Mouse (Mus musculus) heart, postnatal 0 days (tissue): ENCODE results near the gene Omt2a. TPM values are rescaled to one million over a fixed set of nuclear protein-coding genes. Genes with fewer than 3 reads are reported as not detected.
"Not testable (repeated sequence)": the region's sequence is repeated elsewhere in the genome, so short reads cannot be mapped to it uniquely, and the experiment has no call there.

ENCODE experiments used
- ATAC-seq: fragments of 200-750 bp; cut with Nextera tagmentation; 2 replicates; pipeline ENCODE4 v1.8.0; 2017; ENCODE audit warnings: low read depth, moderate number of reproducible peaks, moderate library complexity; ENCODE audit not compliant: insufficient read depth
- DNase-seq: peaks from one replicate; pipeline ENCODE4 v3.0.0-alpha.2; 2016; ENCODE audit warnings: low spot score
- H3K27ac ChIP-seq: fragments of 300-500 bp; sonication (generic); 2 replicates; pipeline ENCODE4 v1.5.1; 2014; ENCODE audit warnings: low read depth, mild to moderate bottlenecking
- H3K27me3 ChIP-seq: fragments of 300-500 bp; sonication (generic); 2 replicates; pipeline ENCODE4 v1.6.1; 2014; ENCODE audit warnings: low read length, mixed read lengths; ENCODE audit not compliant: control insufficient read depth, insufficient read depth
- H3K36me3 ChIP-seq: fragments of 300-500 bp; sonication (generic); replicated peaks from 2 replicates; pipeline ENCODE4 v1.6.1; 2014; ENCODE audit warnings: low read length, mixed read lengths; ENCODE audit not compliant: control insufficient read depth, insufficient read depth
- H3K4me1 ChIP-seq: fragments of 300-500 bp; sonication (generic); 2 replicates; pipeline ENCODE4 v1.6.1; 2014; ENCODE audit warnings: antibody characterized with exemption; ENCODE audit not compliant: control insufficient read depth, insufficient read depth
- H3K4me2 ChIP-seq: fragments of 300-500 bp; sonication (generic); 2 replicates; pipeline ENCODE4 v1.6.1; 2014; ENCODE audit warnings: low read depth, mild to moderate bottlenecking, low read length, moderate library complexity
- H3K4me3 ChIP-seq: fragments of 300-500 bp; sonication (generic); 2 replicates; pipeline ENCODE4 v1.5.1; 2014; ENCODE audit warnings: low read depth, low read length
- H3K9ac ChIP-seq: fragments of 300-500 bp; sonication (generic); replicated peaks from 2 replicates; pipeline ENCODE4 v1.6.1; 2014; ENCODE audit warnings: low read depth, low read length, mixed read lengths
- H3K9me3 ChIP-seq: fragments of 300-500 bp; sonication (generic); replicated peaks from 2 replicates; pipeline ENCODE4 v1.6.1; 2016; ENCODE audit warnings: low read length; ENCODE audit not compliant: control insufficient read depth
- WGBS: fragments of 180-500 bp; shearing (Covaris S2); extraction: QIAGEN DNeasy Blood & Tissue Kit; methylation state at CpG from one replicate; pipeline ENCODE4 v1.1.7; 2014; 5-methylcytosine and 5-hydroxymethylcytosine counted together
- polyA plus RNA-seq: library from polyadenylated mRNA; unstranded; fragments of >200 nt; fragmentation: Nextera tagmentation; extraction: Ambion mirVana; gene quantifications from 2 replicates; pipeline ENCODE4 v1.2.1, GENCODE M21; 2015
- total RNA-seq: library from RNA; depleted of rRNA; stranded (reverse); fragments of >200 nt; gene quantifications from 2 replicates; pipeline ENCODE4 v1.2.3, GENCODE M21; 2014; ENCODE audit warnings: low replicate concordance; rRNA removed

Gene Omt2a
- total and polyA plus RNA-seq, 2 experiments from 2014 or later, result not detected

DNA sequence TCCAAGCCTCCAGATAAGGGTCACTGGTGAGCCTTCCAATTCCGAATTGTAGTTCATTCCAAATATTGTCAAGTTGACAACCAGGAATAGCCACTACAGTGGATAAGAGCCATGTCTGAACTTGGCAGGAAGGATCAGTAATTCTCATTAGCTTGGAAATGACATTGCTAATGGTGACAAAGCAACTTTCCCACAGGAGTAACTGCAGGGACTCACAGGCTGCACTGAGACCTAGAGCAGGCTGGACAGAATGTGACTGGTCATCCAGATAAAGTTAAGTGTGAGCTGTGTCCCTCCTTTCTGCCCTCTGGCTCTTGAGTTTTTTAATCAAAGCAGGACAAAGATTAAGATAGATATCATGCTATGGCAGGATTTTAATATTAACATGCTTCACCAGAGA, 25.5 kb downstream of the Omt2a start:
- not testable (repeated sequence) for H3K27ac ChIP-seq, H3K9ac ChIP-seq, DNase-seq, H3K4me3 ChIP-seq, H3K4me1 ChIP-seq, H3K9me3 ChIP-seq, H3K4me2 ChIP-seq, H3K27me3 ChIP-seq, H3K36me3 ChIP-seq, ATAC-seq
- 20% methylated on average over 1 of the region's 1 CpGs for WGBS

DNA sequence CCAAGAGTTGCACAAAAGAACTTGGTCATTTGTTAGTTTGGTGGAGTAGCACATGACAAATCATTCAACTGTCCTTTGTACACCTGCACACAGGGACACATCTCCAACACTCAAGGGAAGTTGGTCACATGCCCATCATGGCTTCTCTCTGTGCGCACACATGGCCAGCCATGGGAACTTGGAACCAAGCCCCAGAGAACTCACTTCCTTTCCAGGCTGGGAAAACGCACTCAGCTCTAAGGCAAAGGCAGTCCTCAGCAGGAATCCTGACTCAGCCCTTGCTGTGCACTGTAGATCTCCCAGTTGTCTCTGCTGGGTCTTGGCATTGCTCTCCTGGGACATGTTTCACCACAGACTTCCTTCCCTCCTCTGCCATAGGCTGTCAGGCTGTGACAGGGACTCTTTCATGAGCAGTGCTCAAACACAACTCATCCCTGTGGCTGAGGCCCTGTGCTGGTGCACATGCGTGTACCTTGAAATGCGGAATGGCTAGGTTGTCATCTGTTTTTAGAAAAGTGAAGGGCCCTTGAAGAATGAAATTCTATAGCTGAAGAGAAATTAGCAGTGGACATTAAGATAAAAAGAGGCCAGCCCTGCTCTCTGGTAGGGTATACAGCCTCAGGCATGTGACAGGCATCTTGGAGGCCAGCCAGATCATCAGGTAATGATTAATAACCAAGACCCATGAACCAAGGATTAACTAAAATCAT, 32.4 kb downstream of the Omt2a start:
- not testable (repeated sequence) for H3K9me3 ChIP-seq, H3K27ac ChIP-seq, H3K4me1 ChIP-seq, H3K27me3 ChIP-seq, ATAC-seq, H3K4me2 ChIP-seq, H3K9ac ChIP-seq, H3K4me3 ChIP-seq, H3K36me3 ChIP-seq, DNase-seq
- 69% methylated on average over 4 of the region's 4 CpGs for WGBS

DNA sequence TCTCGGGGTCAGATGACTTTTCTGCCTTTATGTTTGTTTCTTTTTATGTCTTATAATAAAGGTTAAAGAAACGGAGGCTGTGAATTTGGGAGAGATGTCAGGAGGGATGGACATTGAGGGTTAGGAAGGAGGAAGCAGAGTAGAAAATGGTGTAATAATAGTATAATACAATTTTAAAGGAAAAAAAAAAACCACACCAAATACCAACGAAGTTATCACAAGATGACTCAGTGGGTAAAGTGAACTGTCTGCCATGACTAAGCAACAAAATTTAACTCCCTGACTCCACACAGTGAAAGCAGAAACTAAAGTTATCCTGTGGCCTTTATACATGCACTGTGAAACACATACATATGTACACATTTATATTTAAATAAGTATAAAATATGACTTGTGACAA, 43.7 kb downstream of the Omt2a start:
- not testable (repeated sequence) for H3K4me2 ChIP-seq, DNase-seq, H3K4me3 ChIP-seq, H3K9me3 ChIP-seq, H3K36me3 ChIP-seq, H3K27me3 ChIP-seq, ATAC-seq, H3K9ac ChIP-seq, H3K27ac ChIP-seq, H3K4me1 ChIP-seq
- 72% methylated on average over 3 of the region's 3 CpGs for WGBS

Other genes with a start within 250 kb of the Omt2a start
- gene Fbxo9, start 205.7 kb downstream of the Omt2a start, total RNA-seq, result 67.5 and 102 TPM in 2 replicates
- 57.2 and 60.4 TPM in 2 replicates for gene Fbxo9, start 205.7 kb downstream of the Omt2a start, polyA plus RNA-seq
- 10.4 and 11.4 TPM in 2 replicates for gene Ick, start 205.6 kb downstream of the Omt2a start, total RNA-seq
- gene Ick, start 205.6 kb downstream of the Omt2a start, polyA plus RNA-seq, result 13.5 and 13.8 TPM in 2 replicates
- 59.8 and 81.1 TPM in 2 replicates for gene Gsta4, start 132.0 kb downstream of the Omt2a start, total RNA-seq
- gene Gsta4, start 132.0 kb downstream of the Omt2a start, polyA plus RNA-seq, result 124 and 134 TPM in 2 replicates
- not detected in 2 replicates for gene Gsta1, start 84.1 kb downstream of the Omt2a start, total RNA-seq
- gene Gsta1, start 84.1 kb downstream of the Omt2a start, polyA plus RNA-seq, result 0.45 TPM in 1 of 2 replicates, not detected in the other
- gene Gm3776, start 57.7 kb downstream of the Omt2a start, total RNA-seq, result 0.42 TPM in 1 of 2 replicates, not detected in the other
- 0.40 TPM in 1 of 2 replicates, not detected in the other for gene Gm3776, start 57.7 kb downstream of the Omt2a start, polyA plus RNA-seq
- gene Gm10639, start 24.9 kb downstream of the Omt2a start, total RNA-seq, result not detected in 2 replicates
- gene Gm10639, start 24.9 kb downstream of the Omt2a start, polyA plus RNA-seq, result not detected in 2 replicates
- gene Omt2b, start 12.8 kb upstream of the Omt2a start, total RNA-seq, result not detected in 2 replicates
- gene Omt2b, start 12.8 kb upstream of the Omt2a start, polyA plus RNA-seq, result not detected in 2 replicates
- not detected in 2 replicates for gene Gsta2, start 41.0 kb upstream of the Omt2a start, total RNA-seq
- gene Gsta2, start 41.0 kb upstream of the Omt2a start, polyA plus RNA-seq, result not detected in 2 replicates
- not detected in 2 replicates for gene Dppa5a, start 53.4 kb upstream of the Omt2a start, total RNA-seq
- not detected in 2 replicates for gene Dppa5a, start 53.4 kb upstream of the Omt2a start, polyA plus RNA-seq
- gene Ooep, start 63.9 kb upstream of the Omt2a start, total RNA-seq, result 0.11 TPM in 1 of 2 replicates, not detected in the other
- 0.08 and 0.23 TPM in 2 replicates for gene Ooep, start 63.9 kb upstream of the Omt2a start, polyA plus RNA-seq
- gene Ddx43, start 81.0 kb upstream of the Omt2a start, total RNA-seq, result not detected in 2 replicates
- not detected in 2 replicates for gene Ddx43, start 81.0 kb upstream of the Omt2a start, polyA plus RNA-seq
- 1.0 and 1.5 TPM in 2 replicates for gene Cgas, start 128.4 kb upstream of the Omt2a start, total RNA-seq
- gene Cgas, start 128.4 kb upstream of the Omt2a start, polyA plus RNA-seq, result 0.82 and 0.83 TPM in 2 replicates
- gene Mto1, start 133.4 kb upstream of the Omt2a start, total RNA-seq, result 22.4 and 27.3 TPM in 2 replicates
- 21.8 and 23.3 TPM in 2 replicates for gene Mto1, start 133.4 kb upstream of the Omt2a start, polyA plus RNA-seq
- gene Gm17324, start 134.0 kb upstream of the Omt2a start, total RNA-seq, result not detected in 2 replicates
- gene Gm17324, start 134.0 kb upstream of the Omt2a start, polyA plus RNA-seq, result 0.63 and 0.74 TPM in 2 replicates
- gene Eef1a1, start 174.4 kb upstream of the Omt2a start, total RNA-seq, result 7,011 and 7,051 TPM in 2 replicates
- gene Eef1a1, start 174.4 kb upstream of the Omt2a start, polyA plus RNA-seq, result 2,146 and 2,221 TPM in 2 replicates